Mouse (Mus musculus): ENCODE results near the gene Gm20388.

- TF ChIP-seq TAL1 (IDR thresholded peaks at IDR 0.05; ENCODE audit: low read length) (no peak), GATA1 (IDR thresholded peaks at IDR 0.05; ENCODE audit: low read length) (no peak)
Observed at GRCm38 (mm10) chr8:122697586-122697985, 2786.9 kb downstream of the Gm20388 start.

Data from erythroblast, embryonic 14.5 days (primary cell).